ENCODE assay signal across 14 mouse cellular contexts in the genomic region with DNA sequence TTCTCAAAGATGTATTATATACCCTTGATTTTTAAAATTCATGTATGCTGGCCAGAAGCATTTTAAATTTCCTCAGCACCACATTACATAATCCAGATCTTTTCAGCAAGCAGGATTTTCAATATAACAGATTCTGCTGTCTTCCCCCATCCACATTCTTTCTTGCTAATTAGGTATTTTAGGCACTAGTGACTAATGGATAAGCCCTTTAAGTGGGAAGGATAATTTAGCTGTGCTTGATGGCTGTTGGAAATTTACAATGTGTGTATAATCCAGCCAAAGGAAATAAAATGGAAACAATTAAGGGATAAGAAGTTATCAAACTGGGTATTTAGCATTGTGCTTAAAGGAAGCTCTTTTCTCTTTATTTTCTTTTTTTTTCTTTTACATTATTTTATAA.
"Had no signal": no experiment of that assay in that cellular context is flagged by ENCODE, and none has a peak within 500 bp of the region (broad histone marks: within the 10 kb centered on the region; RNA-seq: fewer than 3 reads in every experiment).

No protein-coding gene starts in this region.

- H3K27ac ChIP-seq: kidney, postnatal 0 days; layer of hippocampus, adult 2 months; limb, embryonic 13.5 days; liver, embryonic 14.5 days; midbrain, embryonic 15.5 days; stomach, postnatal 0 days had no signal

- H3K9ac ChIP-seq: limb, embryonic 13.5 days; liver, embryonic 14.5 days; midbrain, embryonic 15.5 days had no signal

- H3K4me3 ChIP-seq: layer of hippocampus, adult 2 months; limb, embryonic 13.5 days; midbrain, embryonic 15.5 days had no signal

- DNase-seq: kidney, adult 9 months; kidney, postnatal 36 days; left cerebral cortex, postnatal 4 days; lung, adult 2 months; lung, postnatal 36 days; thymus, adult 18-20 months; thymus, postnatal 14 days had no signal

- H3K9me3 ChIP-seq: limb, embryonic 13.5 days; midbrain, embryonic 15.5 days had no signal

- H3K4me2 ChIP-seq: limb, embryonic 13.5 days; midbrain, embryonic 15.5 days had no signal

- H3K4me1 ChIP-seq: limb, embryonic 13.5 days; midbrain, embryonic 15.5 days had no signal

- ATAC-seq: lung, postnatal 0 days; midbrain, embryonic 15.5 days had no signal

- H3K36me3 ChIP-seq: limb, embryonic 13.5 days; midbrain, embryonic 15.5 days had no signal

- H3K27me3 ChIP-seq: limb, embryonic 13.5 days; midbrain, embryonic 15.5 days had no signal
